Mouse (Mus musculus): ENCODE measurements around the gene Dmbt1. TPM values are rescaled to one million over a fixed set of nuclear protein-coding genes. Genes with fewer than 3 reads are reported as not detected.
"Not testable (repeated sequence)": the region's sequence is repeated elsewhere in the genome, so short reads cannot be mapped to it uniquely, and the experiment has no call there.

Dmbt1 gene
- polyA plus RNA-seq, 3 experiments from 2014 or later = not detected

- no peak for ATAC-seq
Observed at GRCm38 (mm10) chr7:131054808-131055370, 23.0 kb downstream of the Dmbt1 start.

GRCm38 (mm10) chr7:131057918-131058317, 26.1 kb downstream of the Dmbt1 start:
- not testable (repeated sequence) for ATAC-seq

DNA sequence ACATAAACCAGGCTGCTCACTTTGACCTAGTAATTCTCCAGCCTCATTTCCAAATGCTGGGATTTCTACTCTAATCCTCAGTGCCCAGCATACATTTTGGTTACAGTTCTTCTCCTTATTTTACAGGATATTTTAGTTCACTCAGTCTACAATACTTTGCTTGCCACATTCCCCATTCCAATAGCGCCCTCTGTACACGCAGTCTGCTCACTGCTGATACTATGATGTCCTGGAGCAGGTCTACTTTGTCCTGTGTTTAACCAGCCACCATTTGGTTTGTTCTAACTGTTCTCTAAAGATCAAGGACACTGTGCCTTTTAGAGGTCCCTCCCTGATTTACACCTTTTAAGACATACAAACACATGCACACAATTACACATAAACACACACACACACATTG, 28.0 kb downstream of the Dmbt1 start:
- ATAC-seq = not testable (repeated sequence)

DNA sequence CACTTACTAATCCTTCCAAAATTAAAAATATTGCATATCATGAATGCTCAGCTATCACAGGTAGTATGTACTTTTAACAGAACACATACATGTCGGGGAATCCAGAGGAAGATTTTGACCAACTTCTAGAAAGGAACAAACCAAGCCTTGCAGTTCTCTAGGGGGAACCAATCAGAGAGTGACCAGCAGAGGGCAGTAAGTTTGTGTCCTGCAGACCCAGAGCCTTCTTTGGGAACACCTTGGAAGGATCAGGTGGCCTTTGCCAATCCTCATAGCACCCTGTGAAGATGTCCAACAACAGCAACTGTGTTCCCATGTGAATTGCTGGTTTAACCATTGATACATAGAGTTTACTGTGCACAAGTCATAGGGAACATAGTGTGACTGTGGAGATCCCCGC, 30.7 kb downstream of the Dmbt1 start:
- ATAC-seq = no peak

DNA sequence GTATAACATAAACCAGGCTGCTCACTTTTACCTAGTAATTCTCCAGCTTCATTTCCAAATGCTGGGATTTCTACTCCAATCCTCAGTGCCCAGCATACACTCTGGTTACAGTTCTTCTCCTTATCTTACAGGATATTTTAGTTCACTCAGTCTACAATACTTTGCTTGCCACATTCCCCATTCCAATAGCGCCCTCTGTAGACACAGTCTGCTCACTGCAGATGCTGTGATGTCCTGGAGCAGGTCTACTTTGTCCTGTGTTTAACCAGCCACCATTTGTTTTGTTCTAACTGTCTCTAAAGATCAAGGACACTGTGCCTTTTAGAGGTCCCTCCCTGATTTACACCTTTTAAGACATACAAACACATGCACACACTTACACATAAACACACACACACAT, 36.3 kb downstream of the Dmbt1 start:
- ATAC-seq = not testable (repeated sequence)

- not testable (repeated sequence) for ATAC-seq
Observed at GRCm38 (mm10) chr7:131073476-131073875, 41.6 kb downstream of the Dmbt1 start.

- ATAC-seq = not testable (repeated sequence)
Observed at GRCm38 (mm10) chr7:131074098-131074497, 42.2 kb downstream of the Dmbt1 start.

- no peak for ATAC-seq
Observed at GRCm38 (mm10) chr7:131075956-131076355, 44.1 kb downstream of the Dmbt1 start.

DNA sequence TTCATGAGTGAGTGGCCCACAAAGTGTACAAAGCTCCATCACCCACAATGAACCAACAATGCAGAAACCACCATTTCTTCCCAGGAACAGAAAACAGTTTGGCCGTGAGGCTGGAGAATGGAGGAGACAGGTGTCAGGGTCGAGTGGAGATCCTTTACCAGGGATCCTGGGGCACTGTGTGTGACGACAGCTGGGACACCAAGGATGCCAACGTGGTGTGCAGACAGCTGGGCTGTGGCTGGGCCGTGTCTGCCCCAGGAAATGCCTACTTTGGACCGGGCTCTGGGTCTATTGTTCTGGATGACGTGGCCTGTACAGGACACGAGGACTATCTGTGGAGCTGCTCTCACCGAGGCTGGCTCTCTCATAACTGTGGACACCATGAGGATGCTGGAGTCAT, 50.5 kb downstream of the Dmbt1 start:
- not testable (repeated sequence) for ATAC-seq

DNA sequence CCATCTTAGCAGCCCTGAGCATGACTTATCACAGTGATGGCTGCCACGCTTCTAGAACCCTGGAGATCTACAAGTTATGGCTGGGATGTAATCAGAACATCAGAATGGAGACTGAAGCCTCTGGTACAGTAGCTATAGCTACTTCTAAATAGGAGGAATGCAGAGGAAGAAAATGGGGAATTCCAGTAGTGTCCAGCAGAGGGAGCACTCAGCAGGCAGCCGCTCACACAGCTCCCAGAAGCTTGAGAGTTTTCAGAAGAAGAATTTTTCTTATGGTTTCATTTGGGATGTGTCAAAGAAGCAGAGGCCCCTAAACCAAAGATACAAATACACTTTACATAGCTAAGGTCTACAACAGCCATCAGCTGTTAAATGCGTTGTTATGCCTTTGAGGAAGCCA, 80.6 kb downstream of the Dmbt1 start:
- ATAC-seq = no peak

GRCm38 (mm10) chr7:131113676-131114075, 81.8 kb downstream of the Dmbt1 start:
- no peak for ATAC-seq

- ATAC-seq = no peak
Observed at GRCm38 (mm10) chr7:131114434-131114833, 82.6 kb downstream of the Dmbt1 start.

DNA sequence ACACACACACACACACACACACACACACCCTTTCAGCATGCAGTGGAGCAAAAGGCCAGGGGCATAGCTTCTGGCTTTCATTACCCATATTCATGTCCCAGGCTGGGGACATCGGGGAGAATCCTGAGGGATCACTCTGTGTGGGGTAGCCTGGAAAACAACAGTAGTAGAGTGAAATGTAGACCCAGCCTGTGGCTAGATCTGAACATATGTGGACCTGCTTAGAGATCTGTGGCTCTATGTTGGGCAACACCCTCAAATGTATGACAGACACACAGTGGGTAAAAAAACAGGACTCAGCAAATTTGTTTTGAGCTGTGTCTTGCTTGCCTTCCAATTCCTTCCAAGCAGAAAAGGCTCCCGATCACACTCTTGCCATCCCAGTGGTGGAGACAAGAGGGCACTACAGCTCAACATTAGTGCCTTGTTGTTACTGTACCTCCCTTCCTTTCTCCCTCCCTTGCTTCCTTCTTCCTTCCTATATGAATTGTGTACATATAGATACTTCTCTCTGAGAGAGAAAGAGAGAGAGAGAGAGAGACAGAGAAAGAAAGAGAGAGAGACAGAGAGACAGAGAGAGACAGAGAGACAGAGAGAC, 90.5 kb downstream of the Dmbt1 start:
- ATAC-seq = no peak

DNA sequence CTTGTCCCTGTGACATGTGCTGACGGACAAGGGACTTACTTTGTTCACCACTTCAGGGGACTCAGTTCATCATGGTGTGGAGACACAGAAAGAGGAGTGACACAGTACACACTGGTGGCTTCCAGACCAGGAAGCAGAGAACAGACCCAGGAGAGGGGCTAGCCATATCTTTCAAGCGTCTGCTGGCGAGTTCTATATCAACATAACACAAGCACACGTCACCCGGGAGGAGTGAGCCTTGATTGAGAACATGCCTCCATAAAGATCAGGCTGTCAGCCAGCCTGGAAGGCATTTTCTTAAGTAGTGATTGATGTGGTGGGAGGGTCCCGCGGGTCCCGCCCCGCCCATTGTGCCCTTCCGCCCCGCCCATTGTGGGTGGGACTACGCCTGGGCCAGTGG, 98.2 kb downstream of the Dmbt1 start:
- ATAC-seq = no peak

DNA sequence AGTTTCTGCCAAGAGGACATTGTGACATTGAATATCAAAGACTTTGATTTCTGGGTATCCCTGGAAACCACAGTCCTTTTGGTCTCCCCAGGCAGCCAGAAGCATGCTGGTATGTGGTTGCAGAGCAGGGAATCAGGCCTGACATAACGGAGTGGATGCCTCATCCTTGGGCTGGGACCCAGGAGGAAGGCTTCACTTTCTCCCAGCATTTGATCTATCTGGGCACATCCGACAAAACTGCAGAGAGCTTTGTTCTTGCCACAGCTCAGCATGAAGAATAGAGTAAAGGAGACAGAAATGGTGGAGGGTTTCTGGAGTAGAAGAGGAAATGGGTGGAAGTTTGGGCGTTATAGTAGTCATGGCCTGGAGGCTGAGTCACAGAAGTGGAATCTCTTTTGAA, 101.3 kb downstream of the Dmbt1 start:
- ATAC-seq = no peak

DNA sequence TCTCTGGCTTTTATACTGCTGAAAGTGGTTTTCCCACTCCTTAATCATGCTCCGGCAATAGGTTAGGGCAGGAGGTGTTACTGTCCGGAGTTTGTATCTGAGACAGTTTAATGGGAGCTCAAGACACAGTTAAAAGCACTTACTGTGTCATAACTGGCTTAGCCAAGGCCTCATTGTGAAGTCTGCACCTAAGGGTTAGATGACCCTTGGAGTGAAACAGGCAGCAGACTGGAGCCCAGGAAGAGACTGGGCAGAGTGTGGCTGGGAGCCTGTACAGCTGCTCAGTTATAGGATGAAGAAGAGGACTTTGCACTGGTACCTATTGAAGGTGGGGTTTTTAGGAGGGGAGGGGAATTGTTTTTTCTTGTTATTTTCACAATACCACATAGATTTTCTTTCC, 114.4 kb downstream of the Dmbt1 start, which contains the start of gene 4933402N03Rik:
4933402N03Rik (minus strand) TSS at position 101 of the 400 bp plus-strand sequence.
- ATAC-seq = no peak

- no peak for ATAC-seq
Observed at GRCm38 (mm10) chr7:131150179-131150578, 118.3 kb downstream of the Dmbt1 start.

GRCm38 (mm10) chr7:131153044-131153443, 121.2 kb downstream of the Dmbt1 start:
- ATAC-seq = no peak

- ATAC-seq = no peak
Observed at GRCm38 (mm10) chr7:131162251-131162650, 130.4 kb downstream of the Dmbt1 start.

- ATAC-seq = no peak
Observed at GRCm38 (mm10) chr7:131167771-131168170, 135.9 kb downstream of the Dmbt1 start.

DNA sequence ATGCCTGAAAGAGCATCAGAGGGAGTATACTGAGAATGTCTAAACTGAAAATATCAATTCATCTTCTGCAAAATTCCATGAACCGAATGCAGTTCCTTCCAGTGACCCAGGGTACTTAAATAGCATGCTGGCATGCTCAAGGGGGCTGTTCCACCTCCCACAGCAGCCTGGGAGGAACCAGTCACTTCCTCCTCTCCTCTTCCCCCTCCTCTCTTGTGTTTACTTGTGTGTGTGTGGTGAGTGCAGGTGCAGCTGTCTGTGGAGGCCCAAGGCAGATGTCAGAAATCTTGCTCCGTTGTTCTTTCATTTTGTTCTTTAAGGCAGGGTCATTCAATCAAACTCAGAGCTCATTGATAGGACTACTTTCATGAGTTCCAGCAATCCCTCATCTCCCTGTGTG, 137.2 kb downstream of the Dmbt1 start:
- no peak for ATAC-seq

Measured in inflammation-experienced regulatory T-cells, adult 6 months (primary cell).